Comparison of ENCODE assay signal across 9 mouse cellular contexts in genomic region chr7:45617042-45617695, GRCm38 (mm10). TPM values are rescaled to one million over a fixed set of nuclear protein-coding genes. Genes with fewer than 3 reads are reported as not detected.
A peak's percentile ranks its signal among the peaks of the same experiment; 100 is the strongest.
DNase-seq lines count a peak whose midpoint lies in the region; ATAC-seq and TF ChIP-seq lines count a peak whose summit lies in the region.
"Had no signal": no experiment of that assay in that cellular context is flagged by ENCODE, and none has a peak within 500 bp of the region (broad histone marks: within the 10 kb centered on the region; RNA-seq: fewer than 3 reads in every experiment).

TSS of gene Fut1 (plus strand) at chr7:45617289.

- ATAC-seq in heart, embryonic 16.5 days (replicated peaks; ENCODE audit: extremely low read depth, insufficient read depth, low FRiP score) = no peak
- ATAC-seq in forebrain, embryonic 15.5 days (replicated peaks) = no peak
- 0 out of 2 replicates have a peak, but pooled peaks have one; percentile 12 for ATAC-seq in limb, embryonic 13.5 days (ENCODE audit: low FRiP score, low read depth)
- ATAC-seq in megakaryocyte, adult 5-6 weeks (ENCODE audit: poor library complexity, severe bottlenecking) = no peak

- no peaks in the 10 kb centered on the region for H3K9me3 ChIP-seq in heart, embryonic 16.5 days (replicated peaks; ENCODE audit: control insufficient read depth, low read length)
- no peaks in the 10 kb centered on the region for H3K9me3 ChIP-seq in MEL (replicated peaks; ENCODE audit: insufficient read depth, low read length)
- H3K9me3 ChIP-seq in forebrain, embryonic 15.5 days = no peaks in the 10 kb centered on the region
- no peaks in the 10 kb centered on the region for H3K9me3 ChIP-seq in limb, embryonic 13.5 days
- H3K9me3 ChIP-seq: megakaryocyte, embryonic 14.5 days had no signal

- H3K36me3 ChIP-seq in heart, embryonic 16.5 days (ENCODE audit: control insufficient read depth, insufficient read depth) = no peaks in the 10 kb centered on the region
- H3K36me3 ChIP-seq in MEL (ENCODE audit: control insufficient read depth in 1 of 2, insufficient read depth in 2 of 2, low read length in 2 of 2) = peaks cover 0 to 2% of the 10 kb centered on the region in 2 experiments; a peak in 2 of 4 replicates
- no peaks in the 10 kb centered on the region for H3K36me3 ChIP-seq in forebrain, embryonic 15.5 days
- no peaks in the 10 kb centered on the region for H3K36me3 ChIP-seq in limb, embryonic 13.5 days

- DNase-seq in heart, postnatal 36 days = no peak
- DNase-seq in MEL (ENCODE audit: low read depth, low spot score) = no peak
- no peak for DNase-seq in adrenal gland, postnatal 4 days (ENCODE audit: low spot score in 2 of 2)
- no peak for DNase-seq in gastrocnemius, adult 8-10 months (ENCODE audit: low spot score in 2 of 2)

- no peaks in the 10 kb centered on the region for H3K79me2 ChIP-seq in MEL (ENCODE audit: control insufficient read depth, insufficient read depth, low read length, poor library complexity)

- H3K27me3 ChIP-seq in heart, embryonic 16.5 days (ENCODE audit: control insufficient read depth, insufficient read depth, low read length) = peaks cover 34% of the 10 kb centered on the region
- peaks cover 0 to 2% of the 10 kb centered on the region in 2 experiments; a peak in 2 of 4 replicates for H3K27me3 ChIP-seq in MEL (ENCODE audit: control insufficient read depth in 1 of 2, insufficient read depth in 2 of 2, low read length in 2 of 2)
- H3K27me3 ChIP-seq in forebrain, embryonic 15.5 days = peaks cover 27% of the 10 kb centered on the region
- H3K27me3 ChIP-seq in limb, embryonic 13.5 days = peaks cover 50% of the 10 kb centered on the region

- 0 out of 2 replicates have a peak within 1 kb of the TSS, but pooled peaks have one; percentile 33 for H3K9ac ChIP-seq in heart, embryonic 16.5 days (ENCODE audit: low read length)
- peak within 1 kb of the TSS; percentile 26; the same call in 1 of the 2 replicates for H3K9ac ChIP-seq in MEL (ENCODE audit: control insufficient read depth, low read depth, low read length, poor library complexity, severe bottlenecking)
- H3K9ac ChIP-seq in forebrain, embryonic 15.5 days (replicated peaks) = no peak within 1 kb of the TSS
- H3K9ac ChIP-seq in limb, embryonic 13.5 days = peak within 1 kb of the TSS; percentile 58

- H3K4me3 ChIP-seq in heart, embryonic 16.5 days (ENCODE audit: low read length) = 0 out of 2 replicates have a peak within 1 kb of the TSS, but pooled peaks have one; percentile 19
- peak within 1 kb of the TSS in 1 of 2 experiments; percentile 4; a peak in 1 of 4 replicates for H3K4me3 ChIP-seq in MEL (ENCODE audit: control insufficient read depth in 1 of 2, insufficient read depth in 1 of 2, low read depth in 2 of 2, low read length in 2 of 2)
- peak within 1 kb of the TSS; percentile 17; the same call in 1 of the 2 replicates for H3K4me3 ChIP-seq in forebrain, embryonic 15.5 days
- peak within 1 kb of the TSS; percentile 31 for H3K4me3 ChIP-seq in limb, embryonic 13.5 days
- H3K4me3 ChIP-seq: megakaryocyte, embryonic 14.5 days had no signal

- H3K27ac ChIP-seq in heart, embryonic 16.5 days (ENCODE audit: low read length) = no peak within 1 kb of the TSS
- no peak within 1 kb of the TSS for H3K27ac ChIP-seq in MEL (ENCODE audit: control insufficient read depth, low read depth, low read length)
- no peak within 1 kb of the TSS for H3K27ac ChIP-seq in forebrain, embryonic 15.5 days (replicated peaks)
- H3K27ac ChIP-seq in limb, embryonic 13.5 days = no peak within 1 kb of the TSS; the same call in 1 of the 2 replicates

- WGBS in heart, embryonic 16.5 days = 8% methylated on average over 31 of the region's 31 CpGs
- 5% methylated on average over 28 of the region's 31 CpGs for WGBS in forebrain, embryonic 15.5 days
- WGBS in limb, embryonic 13.5 days = 5% methylated on average over 31 of the region's 31 CpGs

- TF ChIP-seq POLR2A in MEL (IDR thresholded peaks at IDR 0.05; ENCODE audit: control insufficient read depth in 1 of 2, insufficient read depth in 1 of 2, low read depth in 1 of 2, low read length in 2 of 2, poor library complexity in 1 of 2) = no peak

- H3K4me1 ChIP-seq in heart, embryonic 16.5 days (ENCODE audit: control insufficient read depth, insufficient read depth, low read length) = peaks cover 2% of the 10 kb centered on the region; the same call in 1 of the 2 replicates
- H3K4me1 ChIP-seq in MEL (ENCODE audit: control insufficient read depth in 1 of 2, insufficient read depth in 2 of 2, low read length in 2 of 2) = peaks cover 9 to 26% of the 10 kb centered on the region in 2 experiments; a peak in 3 of 4 replicates
- H3K4me1 ChIP-seq in forebrain, embryonic 15.5 days = no peaks in the 10 kb centered on the region
- H3K4me1 ChIP-seq in limb, embryonic 13.5 days = peaks cover 26% of the 10 kb centered on the region

- TF ChIP-seq CTCF in MEL (IDR thresholded peaks at IDR 0.05 in 2 of 3, conservative IDR thresholded peaks at IDR 0.05 in 1 of 3; ENCODE audit: control insufficient read depth in 1 of 3, insufficient read depth in 1 of 3, low read depth in 2 of 3, low read length in 3 of 3, poor library complexity in 1 of 3, severe bottlenecking in 1 of 3) = no peak

- peak within 1 kb of the TSS; percentile 28 for H3K4me2 ChIP-seq in heart, embryonic 16.5 days (ENCODE audit: low read depth, low read length)
- H3K4me2 ChIP-seq in forebrain, embryonic 15.5 days (replicated peaks) = peak within 1 kb of the TSS; percentile 20
- peak within 1 kb of the TSS; percentile 60 for H3K4me2 ChIP-seq in limb, embryonic 13.5 days (replicated peaks)

- intact Hi-C loops in heart, postnatal 36 days (cut with DNase I) = no loop called here

- TF ChIP-seq RAD21 in MEL (IDR thresholded peaks at IDR 0.05; ENCODE audit: low read depth, low read length) = no peak

- no peak for TF ChIP-seq EP300 in MEL (IDR thresholded peaks at IDR 0.05; ENCODE audit: low read depth in 1 of 2, low read length in 2 of 2)

TF ChIP-seq in MEL, 35 proteins besides CTCF, POLR2A, EP300 and RAD21:
- TF ChIP-seq POLR2AphosphoS2 (IDR thresholded peaks at IDR 0.05; ENCODE audit: low read length) (no peak), SIN3A (IDR thresholded peaks at IDR 0.05; ENCODE audit: low read length) (no peak), GABPA (IDR thresholded peaks at IDR 0.05; ENCODE audit: low read depth, low read length) (no peak)
TF ChIP-seq in MEL: peak in this region for 0.

RNA-seq across cellular contexts. Expression of gene Fut1, which starts in this region (rescaled TPM):
- 0.15 and 0.83 TPM in 2 replicates for polyA plus RNA-seq in heart, embryonic 16.5 days (2015; fragmentation: Nextera tagmentation; extraction: Ambion mirVana)
- total RNA-seq in heart, postnatal 36 days (2021) = not detected
- total RNA-seq in MEL (2012; rRNA removed) = 0.07 TPM in 1 of 2 replicates, not detected in the other
- under 1 TPM in 1 of 2 experiments, not detected in 1; 0.04 TPM for polyA plus RNA-seq in MEL (2012; ENCODE audit: insufficient read depth in 1 of 2, insufficient read length in 2 of 2, low read depth in 1 of 2, low replicate concordance in 2 of 2, missing spikeins in 1 of 2)
- not detected in 2 replicates for polyA plus RNA-seq in forebrain, embryonic 15.5 days (2015; fragmentation: Nextera tagmentation; extraction: Ambion mirVana)
- polyA plus RNA-seq in limb, embryonic 13.5 days (2015; fragmentation: Nextera tagmentation; extraction: Ambion mirVana) = 0.29 and 0.47 TPM in 2 replicates
- not detected in 2 replicates for total RNA-seq in megakaryocyte, adult 5-6 weeks (2015)
- not detected in 2 replicates for total RNA-seq in megakaryocyte, adult 5-6 weeks (2017)
- total RNA-seq in adrenal gland, postnatal 4 days (2021) = under 1 TPM in 1 of 2 experiments, not detected in 1; 0.22 TPM
- total RNA-seq in gastrocnemius, adult 8-10 months (2022) = not detected

Comparison
In these comparisons a context has a peak if more than half of its experiments do, and no peak if none do; other contexts are left out.
1. Peak in ATAC-seq, H3K4me3 ChIP-seq, H3K9ac ChIP-seq and H3K4me2 ChIP-seq in limb, embryonic 13.5 days; RNA of the gene not detected or under 1 TPM.